Mouse (Mus musculus): ENCODE data around the gene Fbxl17. TPM values are rescaled to one million over a fixed set of nuclear protein-coding genes. Genes with fewer than 3 reads are reported as not detected.

Gene Fbxl17
- polyA plus RNA-seq (2015; fragmentation: Nextera tagmentation; extraction: Ambion mirVana) = 12.0 and 17.3 TPM in 2 replicates

DNA sequence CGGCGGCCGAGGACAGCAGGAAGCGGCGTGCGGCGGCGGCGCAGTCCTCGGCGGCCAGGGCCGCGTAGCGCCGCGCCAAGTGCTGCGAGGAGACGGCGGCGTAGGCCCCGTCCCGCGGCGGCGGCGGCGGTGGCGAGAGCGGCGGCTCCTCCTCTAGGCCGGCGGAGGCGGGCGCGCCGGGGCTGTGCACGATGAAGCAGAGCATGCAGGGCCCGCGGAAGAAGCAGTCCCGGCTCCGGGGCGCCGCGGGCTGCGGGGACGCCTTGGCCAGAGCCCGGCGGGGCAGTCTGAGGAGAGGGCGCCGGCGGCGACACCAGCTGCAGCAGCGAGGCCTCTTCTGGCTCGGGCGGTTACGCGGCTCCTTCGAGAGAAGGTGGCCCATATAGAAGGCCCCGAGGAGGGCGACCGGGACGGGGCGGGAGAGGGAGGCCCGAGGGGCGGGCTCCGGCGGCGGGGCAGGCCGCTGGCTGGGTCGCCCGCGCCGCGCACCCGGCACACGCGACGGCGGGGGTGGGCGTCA lies at the start of gene Fbxl17:
Gene Fbxl17, minus strand, starts transcription at position 382 of the 520 bp plus-strand sequence.
- no peaks in the 10 kb centered on the region for H3K27me3 ChIP-seq
- peaks cover 44% of the 10 kb centered on the region for H3K4me1 ChIP-seq (replicated peaks)
- no peaks in the 10 kb centered on the region for H3K9me3 ChIP-seq
- peak within 1 kb of the TSS; percentile 99 for H3K9ac ChIP-seq
- H3K36me3 ChIP-seq = no peaks in the 10 kb centered on the region
- peak; percentile 73 for ATAC-seq (ENCODE audit: low FRiP score)
- peak within 1 kb of the TSS; percentile 99 for H3K27ac ChIP-seq
- peak within 1 kb of the TSS; percentile 71 for H3K4me2 ChIP-seq
- 0% methylated on average over 31 of the region's 80 CpGs for WGBS
- H3K4me3 ChIP-seq = peak within 1 kb of the TSS; percentile 92

DNA sequence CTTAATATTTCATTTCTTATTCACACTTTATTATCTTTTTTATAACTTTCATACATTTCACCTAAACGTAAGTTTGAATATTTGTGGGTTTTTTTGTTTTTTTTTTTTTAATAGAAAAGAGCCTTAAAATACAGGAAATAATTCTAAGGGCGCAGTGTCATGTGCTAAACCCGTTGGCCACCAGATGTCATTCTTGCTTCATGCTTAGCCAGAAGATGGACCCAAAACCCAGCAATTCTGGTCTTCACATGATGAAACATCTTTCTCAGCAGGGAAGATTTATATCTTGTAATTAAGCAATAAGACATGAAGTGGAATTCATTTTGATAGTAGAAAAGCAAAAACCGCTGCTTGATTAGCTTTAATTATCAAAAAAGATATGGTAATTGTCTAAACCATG lies 47.6 kb upstream of the Fbxl17 start:
- H3K27ac ChIP-seq = no peak overlapping the region
- ATAC-seq (ENCODE audit: low FRiP score) = no peak
- H3K9ac ChIP-seq = no peak overlapping the region
- no peaks in the 10 kb centered on the region for H3K36me3 ChIP-seq
- no peaks in the 10 kb centered on the region for H3K4me1 ChIP-seq (replicated peaks)
- H3K4me2 ChIP-seq = no peak overlapping the region
- H3K27me3 ChIP-seq = no peaks in the 10 kb centered on the region
- H3K9me3 ChIP-seq = no peaks in the 10 kb centered on the region
- WGBS = 82% methylated on average over 4 of the region's 4 CpGs
- no peak overlapping the region for H3K4me3 ChIP-seq

DNA sequence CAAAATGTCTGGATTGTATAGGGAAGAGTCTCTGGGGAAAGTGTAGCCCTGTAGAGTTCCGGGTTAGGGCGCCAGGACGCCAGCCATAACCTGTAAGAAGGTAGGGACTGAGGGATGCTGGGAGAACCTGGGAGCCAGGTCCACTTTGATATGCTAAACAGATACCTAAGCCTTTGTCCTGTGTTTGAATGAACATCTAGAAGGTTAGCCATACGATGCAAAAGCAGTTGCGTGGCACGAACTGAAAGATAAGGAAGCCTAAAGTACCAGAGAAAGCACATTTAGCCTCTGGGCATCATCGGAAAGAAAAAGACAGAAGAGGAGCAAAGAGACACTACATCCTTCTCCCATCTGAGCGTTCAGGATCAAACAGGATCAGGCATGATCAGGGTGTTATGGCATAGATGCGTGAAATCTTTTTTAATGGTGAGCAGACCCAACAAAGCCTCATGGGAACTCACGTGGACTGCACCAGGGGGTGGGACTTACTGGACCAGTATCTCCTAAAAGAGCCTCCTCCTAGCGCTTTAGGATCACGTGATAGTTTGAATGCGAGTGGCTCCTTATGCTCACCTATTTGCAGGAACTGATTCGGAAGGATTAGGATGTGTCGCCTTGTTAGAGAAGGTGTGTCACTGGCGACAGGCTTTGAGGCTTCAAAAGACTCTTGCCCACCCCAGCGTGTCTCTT lies 34.9 kb upstream of the Fbxl17 start:
- no peak overlapping the region for H3K9ac ChIP-seq
- 94% methylated on average over 17 of the region's 17 CpGs for WGBS
- H3K9me3 ChIP-seq = no peaks in the 10 kb centered on the region
- no peak overlapping the region for H3K27ac ChIP-seq
- ATAC-seq (ENCODE audit: low FRiP score) = no peak
- H3K4me2 ChIP-seq = no peak overlapping the region
- H3K4me3 ChIP-seq = no peak overlapping the region
- no peaks in the 10 kb centered on the region for H3K27me3 ChIP-seq
- peaks cover 7% of the 10 kb centered on the region for H3K4me1 ChIP-seq (replicated peaks)
- H3K36me3 ChIP-seq = no peaks in the 10 kb centered on the region

DNA sequence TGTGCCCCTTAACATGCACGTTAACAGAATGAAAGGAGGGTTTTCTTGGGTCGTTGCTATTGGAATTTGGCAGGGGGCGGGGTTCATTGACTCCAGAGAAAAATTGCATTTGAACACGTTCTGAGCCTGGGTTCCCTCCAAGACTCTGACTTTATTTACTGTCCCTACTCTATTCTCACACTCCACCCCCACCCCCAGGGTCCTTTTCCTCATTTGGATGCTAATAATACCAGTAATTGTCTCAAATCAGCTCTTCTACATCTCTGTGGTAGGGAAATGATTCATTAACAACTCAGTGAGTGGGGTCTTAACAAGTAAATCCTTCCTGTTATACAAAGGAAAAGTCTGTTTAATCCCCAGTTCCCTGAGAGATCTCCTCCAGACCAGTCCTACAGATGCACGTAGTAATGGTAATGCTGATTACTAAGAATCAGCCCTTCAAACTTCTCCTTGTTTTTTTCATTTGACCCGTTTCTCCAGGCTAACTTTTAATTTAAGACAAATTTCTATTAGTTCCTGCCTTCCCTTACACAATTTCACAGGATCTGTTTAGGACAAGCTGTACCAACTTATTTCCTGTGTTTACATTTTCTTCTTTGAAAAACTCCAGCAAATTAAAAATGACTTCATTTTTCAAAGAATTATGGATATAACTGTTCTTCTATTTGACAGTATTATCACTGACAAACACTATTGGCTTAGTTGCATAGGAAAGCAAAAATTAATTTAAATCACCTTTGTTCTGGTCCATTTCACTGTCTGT lies 33.4 kb upstream of the Fbxl17 start:
- Histone ChIP-seq H3K4me3 (no peak overlapping the region), H3K4me1 (replicated peaks) (peaks cover 7% of the 10 kb centered on the region), H3K27ac (no peak overlapping the region), H3K27me3 (no peaks in the 10 kb centered on the region), H3K4me2 (no peak overlapping the region), H3K9me3 (no peaks in the 10 kb centered on the region), H3K36me3 (no peaks in the 10 kb centered on the region), H3K9ac (no peak overlapping the region)
- WGBS = 21% methylated on average over 6 of the region's 6 CpGs
- no peak for ATAC-seq (ENCODE audit: low FRiP score)

DNA sequence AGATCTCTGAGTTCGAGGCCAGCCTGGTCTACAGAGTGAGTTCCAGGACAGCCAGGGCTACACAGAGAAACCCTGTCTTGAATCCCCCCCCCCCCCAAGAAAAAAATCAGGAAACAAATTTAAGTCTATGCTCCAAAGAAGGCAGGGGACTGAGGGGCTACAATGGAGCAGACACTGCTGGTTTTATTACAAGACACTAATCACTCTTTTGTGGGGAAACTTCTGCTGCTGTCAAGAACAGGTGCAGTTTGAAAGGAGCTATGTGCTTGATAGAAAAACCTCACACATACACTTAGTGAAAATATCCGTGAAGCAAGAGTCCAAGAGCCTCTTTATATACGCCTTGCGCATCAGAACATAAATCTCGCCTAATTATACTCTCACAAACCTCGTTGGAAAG lies 29.7 kb upstream of the Fbxl17 start:
- no peak overlapping the region for H3K9ac ChIP-seq
- peaks cover 7% of the 10 kb centered on the region for H3K4me1 ChIP-seq (replicated peaks)
- no peaks in the 10 kb centered on the region for H3K9me3 ChIP-seq
- no peak for ATAC-seq (ENCODE audit: low FRiP score)
- no peak overlapping the region for H3K4me2 ChIP-seq
- H3K36me3 ChIP-seq = no peaks in the 10 kb centered on the region
- no peaks in the 10 kb centered on the region for H3K27me3 ChIP-seq
- H3K4me3 ChIP-seq = no peak overlapping the region
- WGBS = 75% methylated on average over 6 of the region's 6 CpGs
- H3K27ac ChIP-seq = no peak overlapping the region

DNA sequence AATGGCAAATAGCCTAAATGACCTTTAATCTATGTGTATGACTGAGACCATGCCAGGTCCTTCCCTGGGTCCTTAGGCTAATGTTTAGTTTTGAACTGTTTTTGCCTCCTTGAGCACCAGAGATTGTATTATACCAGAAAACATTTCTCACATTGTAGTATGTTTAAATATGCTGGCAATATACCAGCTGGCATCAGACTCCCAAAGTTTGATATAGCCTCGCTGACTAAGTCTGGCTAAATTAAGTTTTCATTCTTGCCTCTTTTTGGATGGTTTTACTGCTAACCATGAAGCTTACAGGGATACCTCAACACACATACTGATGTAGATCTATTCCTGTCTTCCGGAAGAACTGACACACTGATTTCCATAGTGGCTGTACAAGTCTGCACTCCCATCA lies 20.9 kb upstream of the Fbxl17 start:
- Histone ChIP-seq H3K4me1 (replicated peaks) (no peaks in the 10 kb centered on the region), H3K36me3 (no peaks in the 10 kb centered on the region), H3K9ac (no peak overlapping the region), H3K9me3 (no peaks in the 10 kb centered on the region), H3K27ac (no peak overlapping the region), H3K4me3 (no peak overlapping the region), H3K27me3 (no peaks in the 10 kb centered on the region), H3K4me2 (no peak overlapping the region)
- WGBS = 97% methylated on average over 2 of the region's 2 CpGs
- no peak for ATAC-seq (ENCODE audit: low FRiP score)

DNA sequence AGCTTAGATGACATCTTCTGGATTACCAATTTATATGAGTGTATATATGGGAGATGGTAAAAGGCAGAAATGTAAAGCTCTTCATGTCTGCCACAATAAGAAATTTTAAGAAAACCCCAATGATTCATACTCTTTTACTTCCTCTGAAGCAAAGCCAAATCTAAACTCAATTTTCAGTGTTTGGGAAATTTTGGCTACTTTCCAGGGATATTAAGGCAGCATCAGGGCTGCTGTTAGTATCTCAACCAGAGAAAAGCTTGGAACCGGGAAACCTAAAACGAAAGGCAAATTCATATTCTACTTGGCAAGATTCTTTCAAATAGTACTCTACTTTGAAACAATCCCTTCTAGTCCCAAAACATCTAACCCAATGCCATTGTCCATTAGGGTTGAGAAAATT lies 10.6 kb upstream of the Fbxl17 start:
- no peak overlapping the region for H3K4me2 ChIP-seq
- no peaks in the 10 kb centered on the region for H3K27me3 ChIP-seq
- 93% methylated on average over 2 of the region's 2 CpGs for WGBS
- H3K36me3 ChIP-seq = no peaks in the 10 kb centered on the region
- H3K27ac ChIP-seq = no peak overlapping the region
- ATAC-seq (ENCODE audit: low FRiP score) = no peak
- no peak overlapping the region for H3K9ac ChIP-seq
- no peaks in the 10 kb centered on the region for H3K9me3 ChIP-seq
- H3K4me1 ChIP-seq (replicated peaks) = no peaks in the 10 kb centered on the region
- no peak overlapping the region for H3K4me3 ChIP-seq

DNA sequence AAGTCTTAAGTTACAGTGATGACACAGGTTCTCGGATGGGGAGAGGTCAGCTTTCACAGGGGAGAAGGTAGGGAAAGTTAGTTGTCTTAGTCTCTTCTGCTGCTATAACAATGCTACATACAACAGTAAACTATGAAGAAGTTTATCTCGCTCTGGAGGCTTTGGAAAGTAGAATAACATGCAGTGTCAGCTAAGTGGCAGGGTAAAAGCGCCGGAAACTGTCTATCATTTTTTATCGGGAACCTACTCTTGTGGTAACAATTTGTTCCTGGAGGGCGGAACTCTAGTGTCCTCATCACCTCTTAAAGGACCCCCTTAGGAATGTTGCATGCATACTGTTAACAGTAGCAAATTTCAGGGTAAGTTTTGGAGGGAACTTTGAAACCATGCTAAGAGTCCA lies 1.3 kb upstream of the Fbxl17 start:
- H3K9ac ChIP-seq = no peak overlapping the region
- H3K4me2 ChIP-seq = peak overlapping the region; percentile 71
- peak overlapping the region; percentile 99; the same call in 1 of the 2 replicates for H3K27ac ChIP-seq
- 94% methylated on average over 6 of the region's 6 CpGs for whole genome bisulfite sequencing
- H3K4me1 ChIP-seq (replicated peaks) = peaks cover 32% of the 10 kb centered on the region
- no peaks in the 10 kb centered on the region for H3K36me3 ChIP-seq
- H3K27me3 ChIP-seq = no peaks in the 10 kb centered on the region
- peak overlapping the region; percentile 92 for H3K4me3 ChIP-seq
- no peak for ATAC-seq (ENCODE audit: low FRiP score)
- no peaks in the 10 kb centered on the region for H3K9me3 ChIP-seq

DNA sequence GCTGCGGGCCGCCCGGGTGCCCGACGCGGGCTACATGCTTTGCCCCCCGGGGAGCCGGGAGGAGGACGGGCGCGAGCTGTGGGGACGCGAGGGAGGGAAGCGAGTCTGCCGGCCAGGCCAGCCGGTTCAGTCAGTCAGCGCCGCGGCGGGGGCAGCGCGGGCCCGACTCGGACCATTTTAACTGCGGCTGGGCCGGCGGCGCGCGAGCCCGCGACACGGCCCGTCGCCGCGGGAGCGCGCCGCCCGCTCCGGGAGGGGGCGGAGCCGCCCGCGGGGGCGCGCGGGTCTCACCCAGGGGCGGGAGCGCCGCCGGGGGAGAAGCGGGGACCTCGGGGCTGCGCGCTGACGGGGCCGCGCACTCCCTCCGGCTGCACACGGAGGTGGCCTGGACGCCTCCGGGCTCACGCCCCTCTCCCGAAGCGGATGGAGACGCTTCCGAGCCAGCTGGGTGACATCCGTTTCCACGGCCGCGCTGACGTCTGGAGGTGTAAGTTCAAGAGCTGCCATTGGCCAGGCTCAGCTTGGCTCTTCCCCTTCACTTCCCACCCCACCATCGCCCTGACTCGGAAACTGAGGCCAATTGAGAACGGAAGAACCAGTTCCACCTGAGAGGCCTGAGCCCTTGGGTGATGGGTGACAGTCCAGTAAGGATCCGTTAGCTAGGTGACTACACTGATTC lies 478 bp upstream of the Fbxl17 start:
- ATAC-seq (ENCODE audit: low FRiP score) = peak; percentile 85
- under 1% methylated on average over 57 of the region's 78 CpGs for WGBS
- Histone ChIP-seq H3K27me3 (no peaks in the 10 kb centered on the region), H3K4me3 (peak overlapping the region; percentile 92), H3K36me3 (no peaks in the 10 kb centered on the region), H3K27ac (peak overlapping the region; percentile 99), H3K9me3 (no peaks in the 10 kb centered on the region), H3K4me2 (peak overlapping the region; percentile 71), H3K4me1 (replicated peaks) (peaks cover 40% of the 10 kb centered on the region), H3K9ac (peak overlapping the region; percentile 99)

DNA sequence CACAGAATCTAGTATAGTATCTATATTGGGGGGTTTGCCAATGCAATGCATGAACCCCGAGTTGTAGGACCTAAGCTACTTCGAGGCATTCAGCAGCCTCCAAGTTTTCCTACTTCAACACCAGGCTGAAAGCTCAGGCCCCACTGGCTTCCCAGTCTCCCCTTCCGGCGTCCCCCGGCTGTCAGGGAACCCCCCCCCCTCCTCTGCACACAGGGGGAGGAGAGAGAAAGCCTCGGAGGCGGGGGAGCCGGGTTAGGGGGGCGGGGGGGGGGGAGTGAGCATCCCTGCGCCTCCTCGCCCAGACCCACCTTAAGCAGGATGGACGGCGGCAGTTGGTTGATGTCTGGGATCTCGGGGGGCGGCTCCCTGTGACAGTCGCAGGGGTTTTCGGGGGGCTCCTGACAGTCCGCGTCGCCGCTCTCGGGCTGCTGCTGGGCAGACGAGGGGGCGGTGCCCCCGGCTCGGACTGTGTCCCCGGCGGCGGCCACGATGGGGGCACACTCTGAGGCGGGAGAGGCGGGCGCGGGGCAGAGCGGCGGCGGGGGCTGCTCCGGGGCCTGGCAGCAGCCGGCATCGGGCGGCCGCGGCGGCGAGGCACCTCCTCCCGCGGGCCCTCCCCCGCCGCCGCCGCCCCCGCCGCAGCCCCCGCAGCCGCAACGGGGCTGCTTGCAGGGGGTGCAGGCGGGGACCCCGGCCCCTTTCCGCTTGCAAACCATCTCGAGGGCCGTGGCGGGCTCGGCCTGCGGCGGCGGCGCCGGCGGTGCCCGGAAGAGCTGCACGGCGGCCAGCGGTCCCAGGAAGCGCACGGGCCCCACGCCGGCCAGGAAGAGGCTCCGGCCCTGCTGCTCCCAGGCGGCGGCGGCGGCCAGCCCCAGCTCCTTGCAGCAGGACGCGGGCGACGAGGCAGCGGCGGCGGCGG lies 841 bp downstream of the Fbxl17 start:
- ATAC-seq (ENCODE audit: low FRiP score) = peak; percentile 70
- Histone ChIP-seq H3K27ac (peak overlapping the region; percentile 99), H3K4me3 (peak overlapping the region; percentile 92), H3K9ac (peak overlapping the region; percentile 99), H3K4me2 (peak overlapping the region; percentile 71), H3K36me3 (no peaks in the 10 kb centered on the region), H3K4me1 (replicated peaks) (peaks cover 47% of the 10 kb centered on the region), H3K27me3 (no peaks in the 10 kb centered on the region), H3K9me3 (no peaks in the 10 kb centered on the region)
- WGBS = under 1% methylated on average over 33 of the region's 90 CpGs

DNA sequence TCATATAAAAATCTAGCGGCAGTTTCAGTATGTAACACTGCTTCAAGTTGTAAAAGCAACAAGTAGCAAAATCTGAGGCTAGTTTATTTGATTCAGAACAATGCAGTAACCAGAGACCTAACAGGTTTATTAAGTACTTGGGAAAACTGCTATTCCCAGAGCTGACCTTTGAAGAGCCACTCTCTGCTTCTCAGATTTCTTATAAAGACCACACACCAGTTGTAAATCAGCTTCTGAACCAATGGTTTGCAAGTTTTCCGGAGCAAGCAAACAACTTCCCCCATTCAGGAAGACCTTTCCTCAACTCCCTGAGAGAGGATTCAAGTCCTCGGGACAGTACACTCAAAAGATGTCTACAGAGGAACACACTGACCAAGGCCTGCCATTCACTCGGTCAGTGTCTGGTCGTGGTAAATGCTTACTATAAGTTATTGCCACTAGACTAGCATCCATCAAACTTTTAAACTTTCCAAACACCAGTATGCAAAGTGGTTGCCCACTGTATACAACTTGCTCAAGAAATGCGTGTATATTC lies 1.6 kb downstream of the Fbxl17 start:
- H3K9ac ChIP-seq = peak overlapping the region; percentile 99
- H3K27me3 ChIP-seq = no peaks in the 10 kb centered on the region
- 24% methylated on average over 6 of the region's 6 CpGs for WGBS
- peak overlapping the region; percentile 71 for H3K4me2 ChIP-seq
- H3K27ac ChIP-seq = peak overlapping the region; percentile 99
- H3K4me1 ChIP-seq (replicated peaks) = peaks cover 52% of the 10 kb centered on the region
- H3K9me3 ChIP-seq = no peaks in the 10 kb centered on the region
- peak overlapping the region; percentile 92 for H3K4me3 ChIP-seq
- ATAC-seq (ENCODE audit: low FRiP score) = no peak; the same call in 1 of the 2 replicates
- H3K36me3 ChIP-seq = no peaks in the 10 kb centered on the region

All from hindbrain, embryonic 13.5 days (tissue).